Mouse (Mus musculus) neural tube, embryonic 12.5 days (tissue): ENCODE results near the gene Dnah3. TPM values are rescaled to one million over a fixed set of nuclear protein-coding genes. Genes with fewer than 3 reads are reported as not detected.

ENCODE experiments used
- ATAC-seq: fragments of 200-750 bp; cut with Nextera tagmentation; 2 replicates; pipeline ENCODE4 v1.8.0; 2017; ENCODE audit warnings: low read depth, mild to moderate bottlenecking, moderate TSS enrichment, moderate library complexity; ENCODE audit not compliant: low FRiP score
- H3K27ac ChIP-seq: fragments of 300-500 bp; sonication (generic); 2 replicates; pipeline ENCODE4 v1.5.1; 2016
- H3K27me3 ChIP-seq: fragments of 300-500 bp; sonication (generic); replicated peaks from 2 replicates; pipeline ENCODE4 v1.6.1; 2016; ENCODE audit warnings: mild to moderate bottlenecking
- H3K36me3 ChIP-seq: fragments of 300-500 bp; sonication (generic); 2 replicates; pipeline ENCODE4 v1.6.1; 2016; ENCODE audit warnings: mild to moderate bottlenecking
- H3K4me1 ChIP-seq: fragments of 300-500 bp; sonication (generic); 2 replicates; pipeline ENCODE4 v1.6.1; 2016
- H3K4me2 ChIP-seq: fragments of 300-500 bp; sonication (generic); replicated peaks from 2 replicates; pipeline ENCODE4 v1.6.1; 2016; ENCODE audit warnings: mild to moderate bottlenecking
- H3K4me3 ChIP-seq: fragments of 300-500 bp; sonication (generic); 2 replicates; pipeline ENCODE4 v1.5.1; 2016
- H3K9ac ChIP-seq: fragments of 300-500 bp; sonication (generic); 2 replicates; pipeline ENCODE4 v1.6.1; 2016; ENCODE audit warnings: mild to moderate bottlenecking
- H3K9me3 ChIP-seq: fragments of 300-500 bp; sonication (generic); 2 replicates; pipeline ENCODE4 v1.6.1; 2016; ENCODE audit warnings: mild to moderate bottlenecking
- WGBS: fragments of 180-500 bp; shearing (Covaris S2); methylation state at CpG from one replicate; pipeline ENCODE4 v1.1.7; 2016; 5-methylcytosine and 5-hydroxymethylcytosine counted together
- polyA plus RNA-seq: library from polyadenylated mRNA; unstranded; fragments of >200 nt; fragmentation: Nextera tagmentation; extraction: Ambion mirVana; gene quantifications from 2 replicates; pipeline ENCODE4 v1.2.1, GENCODE M21; 2016

Dnah3 gene
- polyA plus RNA-seq, 1 experiment from 2014 or later: not detected

GRCm38 (mm10) chr7:119892742-119893141 is 202.3 kb downstream of the Dnah3 start:
- Histone ChIP-seq H3K9ac (no peak overlapping the region), H3K4me1 (peaks cover 19% of the 10 kb centered on the region), H3K4me3 (no peak overlapping the region), H3K27me3 (no peaks in the 10 kb centered on the region), H3K27ac (no peak overlapping the region), H3K36me3 (no peaks in the 10 kb centered on the region), H3K9me3 (no peaks in the 10 kb centered on the region), H3K4me2 (no peak overlapping the region)
- 89% methylated on average over 4 of the region's 4 CpGs for WGBS
- no peak for ATAC-seq

GRCm38 (mm10) chr7:119892198-119892597 is 202.9 kb downstream of the Dnah3 start:
- H3K27ac ChIP-seq: no peak overlapping the region
- peaks cover 18% of the 10 kb centered on the region for H3K4me1 ChIP-seq
- no peak overlapping the region for H3K4me2 ChIP-seq
- no peaks in the 10 kb centered on the region for H3K27me3 ChIP-seq
- ATAC-seq: no peak
- H3K4me3 ChIP-seq: no peak overlapping the region
- no peaks in the 10 kb centered on the region for H3K36me3 ChIP-seq
- H3K9me3 ChIP-seq: no peaks in the 10 kb centered on the region
- H3K9ac ChIP-seq: no peak overlapping the region
- WGBS: 94% methylated on average over 1 of the region's 1 CpGs

GRCm38 (mm10) chr7:119887887-119888286 is 207.2 kb downstream of the Dnah3 start:
- Histone ChIP-seq H3K27me3 (no peaks in the 10 kb centered on the region), H3K27ac (no peak overlapping the region), H3K4me2 (no peak overlapping the region), H3K36me3 (no peaks in the 10 kb centered on the region), H3K9me3 (no peaks in the 10 kb centered on the region), H3K4me1 (no peaks in the 10 kb centered on the region), H3K9ac (no peak overlapping the region), H3K4me3 (no peak overlapping the region)
- ATAC-seq: no peak
- 92% methylated on average over 4 of the region's 4 CpGs for WGBS

- Histone ChIP-seq H3K4me2 (no peak overlapping the region), H3K36me3 (peaks cover 9% of the 10 kb centered on the region; the same call in 1 of the 2 replicates), H3K27ac (no peak overlapping the region), H3K27me3 (no peaks in the 10 kb centered on the region), H3K9me3 (no peaks in the 10 kb centered on the region), H3K9ac (no peak overlapping the region), H3K4me3 (no peak overlapping the region), H3K4me1 (no peaks in the 10 kb centered on the region)
- ATAC-seq: no peak
- WGBS: 90% methylated on average over 2 of the region's 2 CpGs
These were observed 213.9 kb downstream of the Dnah3 start for GRCm38 (mm10) chr7:119881229-119881628.

GRCm38 (mm10) chr7:119880345-119880744 is 214.7 kb downstream of the Dnah3 start:
- no peaks in the 10 kb centered on the region for H3K9me3 ChIP-seq
- no peak overlapping the region for H3K9ac ChIP-seq
- H3K27me3 ChIP-seq: no peaks in the 10 kb centered on the region
- H3K36me3 ChIP-seq: peaks cover 9% of the 10 kb centered on the region; the same call in 1 of the 2 replicates
- no peak overlapping the region for H3K4me2 ChIP-seq
- H3K4me3 ChIP-seq: no peak overlapping the region
- H3K4me1 ChIP-seq: no peaks in the 10 kb centered on the region
- WGBS: 91% methylated on average over 5 of the region's 5 CpGs
- no peak for ATAC-seq
- H3K27ac ChIP-seq: no peak overlapping the region

GRCm38 (mm10) chr7:119879171-119879570 is 215.9 kb downstream of the Dnah3 start:
- 94% methylated on average over 4 of the region's 4 CpGs for WGBS
- H3K27ac ChIP-seq: no peak overlapping the region
- H3K4me2 ChIP-seq: no peak overlapping the region
- peaks cover 9% of the 10 kb centered on the region; the same call in 1 of the 2 replicates for H3K36me3 ChIP-seq
- no peak overlapping the region for H3K9ac ChIP-seq
- no peak for ATAC-seq
- no peaks in the 10 kb centered on the region for H3K9me3 ChIP-seq
- H3K4me3 ChIP-seq: no peak overlapping the region
- no peaks in the 10 kb centered on the region for H3K4me1 ChIP-seq
- H3K27me3 ChIP-seq: no peaks in the 10 kb centered on the region

- Histone ChIP-seq H3K9me3 (no peaks in the 10 kb centered on the region), H3K4me3 (no peak overlapping the region), H3K4me2 (no peak overlapping the region), H3K27me3 (no peaks in the 10 kb centered on the region), H3K27ac (no peak overlapping the region), H3K36me3 (peaks cover 9% of the 10 kb centered on the region; the same call in 1 of the 2 replicates), H3K4me1 (no peaks in the 10 kb centered on the region), H3K9ac (no peak overlapping the region)
- no peak for ATAC-seq
- WGBS: 64% methylated on average over 3 of the region's 3 CpGs
These were observed 219.2 kb downstream of the Dnah3 start for GRCm38 (mm10) chr7:119875776-119876440.

- no peak for ATAC-seq
- peaks cover 3% of the 10 kb centered on the region; the same call in 1 of the 2 replicates for H3K36me3 ChIP-seq
- H3K4me1 ChIP-seq: no peaks in the 10 kb centered on the region
- H3K9me3 ChIP-seq: no peaks in the 10 kb centered on the region
- no peak overlapping the region for H3K9ac ChIP-seq
- H3K4me2 ChIP-seq: no peak overlapping the region
- no peak overlapping the region for H3K27ac ChIP-seq
- 46% methylated on average over 2 of the region's 2 CpGs for WGBS
- no peak overlapping the region for H3K4me3 ChIP-seq
- no peaks in the 10 kb centered on the region for H3K27me3 ChIP-seq
These were observed 222.0 kb downstream of the Dnah3 start for GRCm38 (mm10) chr7:119873050-119873449.

Other genes starting within 250 kb of the Dnah3 start
- 12.6 and 14.9 TPM in 2 replicates for gene Lyrm1, start 199.4 kb downstream of the Dnah3 start, polyA plus RNA-seq
- gene Dcun1d3, start 199.0 kb downstream of the Dnah3 start, polyA plus RNA-seq: 15.5 and 18.8 TPM in 2 replicates
- 19.1 and 20.3 TPM in 2 replicates for gene Tmem159, start 7.1 kb upstream of the Dnah3 start, polyA plus RNA-seq
- gene Zp2, start 50.0 kb upstream of the Dnah3 start, polyA plus RNA-seq: not detected in 2 replicates
- gene Anks4b, start 78.6 kb upstream of the Dnah3 start, polyA plus RNA-seq: 0.06 TPM in 1 of 2 replicates, not detected in the other
- gene Crym, start 106.8 kb upstream of the Dnah3 start, polyA plus RNA-seq: 6.1 and 8.8 TPM in 2 replicates
- not detected in 2 replicates for gene Abca14, start 108.7 kb upstream of the Dnah3 start, polyA plus RNA-seq
- not detected in 2 replicates for gene Abca15, start 233.4 kb upstream of the Dnah3 start, polyA plus RNA-seq